Mouse (Mus musculus): ENCODE measurements around the gene Ptprs.

The Ptprs gene

GRCm38 (mm10) chr17:56471136-56471535 is 5.1 kb downstream of the Ptprs start:
- in situ Hi-C loops (cut with MboI; ENCODE audit: low pct_unique_long_range_greater_than_20kb in 1 of 2, low sequenced_read_pairs in 2 of 2, unreplicated experiment in 1 of 2) = no loop called here

- in situ Hi-C loops (cut with MboI; ENCODE audit: low pct_unique_long_range_greater_than_20kb in 1 of 2, low sequenced_read_pairs in 2 of 2, unreplicated experiment in 1 of 2) = no loop called here
Measured at GRCm38 (mm10) chr17:56470571-56470970, 5.7 kb downstream of the Ptprs start.

GRCm38 (mm10) chr17:56470001-56470436 is 6.3 kb downstream of the Ptprs start:
- in situ Hi-C loops (cut with MboI; ENCODE audit: low pct_unique_long_range_greater_than_20kb in 1 of 2, low sequenced_read_pairs in 2 of 2, unreplicated experiment in 1 of 2) = no loop called here

- in situ Hi-C loops (cut with MboI; ENCODE audit: low pct_unique_long_range_greater_than_20kb in 1 of 2, low sequenced_read_pairs in 2 of 2, unreplicated experiment in 1 of 2) = no loop called here
Measured at GRCm38 (mm10) chr17:56469275-56469674, 7.0 kb downstream of the Ptprs start.

GRCm38 (mm10) chr17:56468870-56469269 is 7.4 kb downstream of the Ptprs start:
- in situ Hi-C loops (cut with MboI; ENCODE audit: low pct_unique_long_range_greater_than_20kb in 1 of 2, low sequenced_read_pairs in 2 of 2, unreplicated experiment in 1 of 2) = no loop called here

GRCm38 (mm10) chr17:56468380-56468779 is 7.9 kb downstream of the Ptprs start:
- in situ Hi-C loops (cut with MboI; ENCODE audit: low pct_unique_long_range_greater_than_20kb in 1 of 2, low sequenced_read_pairs in 2 of 2, unreplicated experiment in 1 of 2) = no loop called here

- in situ Hi-C loops (cut with MboI; ENCODE audit: low pct_unique_long_range_greater_than_20kb in 1 of 2, low sequenced_read_pairs in 2 of 2, unreplicated experiment in 1 of 2) = no loop called here
Measured at GRCm38 (mm10) chr17:56467456-56467884, 8.8 kb downstream of the Ptprs start.

- in situ Hi-C loops (cut with MboI; ENCODE audit: low pct_unique_long_range_greater_than_20kb in 1 of 2, low sequenced_read_pairs in 2 of 2, unreplicated experiment in 1 of 2) = no loop called here
Measured at GRCm38 (mm10) chr17:56466747-56467146, 9.5 kb downstream of the Ptprs start.

- in situ Hi-C loops (cut with MboI; ENCODE audit: low pct_unique_long_range_greater_than_20kb in 1 of 2, low sequenced_read_pairs in 2 of 2, unreplicated experiment in 1 of 2) = no loop called here
Measured at GRCm38 (mm10) chr17:56464817-56465216, 11.5 kb downstream of the Ptprs start.

GRCm38 (mm10) chr17:56464345-56464744 is 11.9 kb downstream of the Ptprs start:
- in situ Hi-C loops (cut with MboI; ENCODE audit: low pct_unique_long_range_greater_than_20kb in 1 of 2, low sequenced_read_pairs in 2 of 2, unreplicated experiment in 1 of 2) = no loop called here

- in situ Hi-C loops (cut with MboI; ENCODE audit: low pct_unique_long_range_greater_than_20kb in 1 of 2, low sequenced_read_pairs in 2 of 2, unreplicated experiment in 1 of 2) = no loop called here
Measured at GRCm38 (mm10) chr17:56463500-56463899, 12.8 kb downstream of the Ptprs start.

GRCm38 (mm10) chr17:56462835-56463455 is 13.3 kb downstream of the Ptprs start:
- in situ Hi-C loops (cut with MboI; ENCODE audit: low pct_unique_long_range_greater_than_20kb in 1 of 2, low sequenced_read_pairs in 2 of 2, unreplicated experiment in 1 of 2) = no loop called here

GRCm38 (mm10) chr17:56461771-56462743 is 14.2 kb downstream of the Ptprs start:
- in situ Hi-C loops (cut with MboI; ENCODE audit: low pct_unique_long_range_greater_than_20kb in 1 of 2, low sequenced_read_pairs in 2 of 2, unreplicated experiment in 1 of 2) = no loop called here

GRCm38 (mm10) chr17:56460876-56461275 is 15.4 kb downstream of the Ptprs start:
- in situ Hi-C loops (cut with MboI; ENCODE audit: low pct_unique_long_range_greater_than_20kb in 1 of 2, low sequenced_read_pairs in 2 of 2, unreplicated experiment in 1 of 2) = no loop called here

GRCm38 (mm10) chr17:56457442-56457841 is 18.8 kb downstream of the Ptprs start:
- in situ Hi-C loops (cut with MboI; ENCODE audit: low pct_unique_long_range_greater_than_20kb in 1 of 2, low sequenced_read_pairs in 2 of 2, unreplicated experiment in 1 of 2) = no loop called here

GRCm38 (mm10) chr17:56456353-56456752 is 19.9 kb downstream of the Ptprs start:
- in situ Hi-C loops (cut with MboI; ENCODE audit: low pct_unique_long_range_greater_than_20kb in 1 of 2, low sequenced_read_pairs in 2 of 2, unreplicated experiment in 1 of 2) = no loop called here

GRCm38 (mm10) chr17:56453689-56454088 is 22.6 kb downstream of the Ptprs start:
- in situ Hi-C loops (cut with MboI; ENCODE audit: low pct_unique_long_range_greater_than_20kb in 1 of 2, low sequenced_read_pairs in 2 of 2, unreplicated experiment in 1 of 2) = no loop called here

GRCm38 (mm10) chr17:56453251-56453650 is 23.0 kb downstream of the Ptprs start:
- in situ Hi-C loops (cut with MboI; ENCODE audit: low pct_unique_long_range_greater_than_20kb in 1 of 2, low sequenced_read_pairs in 2 of 2, unreplicated experiment in 1 of 2) = no loop called here

GRCm38 (mm10) chr17:56447716-56448115 is 28.6 kb downstream of the Ptprs start:
- in situ Hi-C loops (cut with MboI; ENCODE audit: low pct_unique_long_range_greater_than_20kb in 1 of 2, low sequenced_read_pairs in 2 of 2, unreplicated experiment in 1 of 2) = no loop called here

- in situ Hi-C loops (cut with MboI; ENCODE audit: low pct_unique_long_range_greater_than_20kb in 1 of 2, low sequenced_read_pairs in 2 of 2, unreplicated experiment in 1 of 2) = no loop called here
Measured at GRCm38 (mm10) chr17:56445397-56445796, 30.9 kb downstream of the Ptprs start.

Data from mouse embryonic stem cell (cell line).